Mouse (Mus musculus): ENCODE data around the gene Scyl1.

The Scyl1 gene

GRCm38 (mm10) chr19:5741641-5742240, 29.5 kb downstream of the Scyl1 start:
- DNase-seq, result peak; percentile 78

- DNase-seq, result peak; percentile 17
Observed at GRCm38 (mm10) chr19:5740320-5741317, 30.6 kb downstream of the Scyl1 start, which contains the start of gene Ltbp3. Gene Ltbp3 (plus strand): TSS chr19:5740904.

GRCm38 (mm10) chr19:5739446-5739845, 31.8 kb downstream of the Scyl1 start:
- DNase-seq, result no peak

- no peak for DNase-seq
Observed at GRCm38 (mm10) chr19:5734325-5734724, 36.9 kb downstream of the Scyl1 start.

GRCm38 (mm10) chr19:5731264-5731978, 39.8 kb downstream of the Scyl1 start:
- DNase-seq, result peak; percentile 94

GRCm38 (mm10) chr19:5730314-5731186, 40.7 kb downstream of the Scyl1 start:
- no peak for DNase-seq

- DNase-seq, result peak; percentile 93
Observed at GRCm38 (mm10) chr19:5729444-5729815, 41.8 kb downstream of the Scyl1 start, which contains the start of gene Fam89b. Gene Fam89b (minus strand): TSS chr19:5729653.

GRCm38 (mm10) chr19:5728631-5729443, 42.4 kb downstream of the Scyl1 start:
- DNase-seq, result no peak

GRCm38 (mm10) chr19:5727701-5728100, 43.5 kb downstream of the Scyl1 start:
- DNase-seq, result peak; percentile 91

GRCm38 (mm10) chr19:5726961-5727578, 44.1 kb downstream of the Scyl1 start:
- no peak for DNase-seq

- peak; percentile 78 for DNase-seq
Observed at GRCm38 (mm10) chr19:5725767-5726515, 45.3 kb downstream of the Scyl1 start, which contains the start of gene Ehbp1l1. Gene Ehbp1l1 (minus strand): TSS chr19:5726317.

- DNase-seq, result peak; percentile 51
Observed at GRCm38 (mm10) chr19:5725029-5725707, 46.1 kb downstream of the Scyl1 start.

GRCm38 (mm10) chr19:5724549-5724941, 46.7 kb downstream of the Scyl1 start:
- DNase-seq, result peak; percentile 73

GRCm38 (mm10) chr19:5723934-5724548, 47.2 kb downstream of the Scyl1 start:
- no peak for DNase-seq

GRCm38 (mm10) chr19:5722848-5723425, 48.3 kb downstream of the Scyl1 start:
- DNase-seq, result no peak

GRCm38 (mm10) chr19:5721233-5721632, 50.0 kb downstream of the Scyl1 start:
- no peak for DNase-seq

- no peak for DNase-seq
Observed at GRCm38 (mm10) chr19:5716955-5717354, 54.3 kb downstream of the Scyl1 start.
